Mouse (Mus musculus) small intestine, adult 2 months (tissue): ENCODE measurements around the gene Ttc17. TPM values are rescaled to one million over a fixed set of nuclear protein-coding genes. Genes with fewer than 3 reads are reported as not detected.

Experiments
- H3K27ac ChIP-seq: fragments of 200-500 bp; 2 replicates; pipeline ENCODE4 v1.5.1; 2012; ENCODE audit warnings: low read depth, low read length, control low read depth, inconsistent platforms; ENCODE audit not compliant: insufficient read depth
- H3K27me3 ChIP-seq: fragments of 200-500 bp; 2 replicates; pipeline ENCODE4 v1.6.1; 2012; ENCODE audit warnings: mild to moderate bottlenecking, moderate library complexity, low read length, inconsistent platforms; ENCODE audit not compliant: control insufficient read depth, insufficient read depth
- H3K36me3 ChIP-seq: fragments of 200-500 bp; 2 replicates; pipeline ENCODE4 v1.6.1; 2012; ENCODE audit warnings: mild to moderate bottlenecking, low read length, control low read depth, inconsistent platforms; ENCODE audit not compliant: control insufficient read depth, insufficient read depth
- H3K4me1 ChIP-seq: fragments of 200-500 bp; 2 replicates; pipeline ENCODE4 v1.6.1; 2012; ENCODE audit warnings: low read length, inconsistent platforms, mixed read lengths; ENCODE audit not compliant: control insufficient read depth, insufficient read depth, insufficient read length
- H3K4me3 ChIP-seq: fragments of 200-500 bp; 2 replicates; pipeline ENCODE4 v1.5.1; 2012; ENCODE audit warnings: low read depth, mild to moderate bottlenecking, control low read depth, inconsistent platforms, low read length, moderate library complexity
- CTCF ChIP-seq: fragments of 200-500 bp; IDR thresholded peaks from 2 replicates; pipeline ENCODE4 v1.5.1; 2012; ENCODE audit warnings: low read depth, mild to moderate bottlenecking, control low read depth, inconsistent platforms, low read length, moderate library complexity, mixed read lengths; ENCODE audit not compliant: insufficient replicate concordance, insufficient read length; ENCODE audit errors: extremely low read depth
- POLR2A ChIP-seq: fragments of 200-500 bp; IDR thresholded peaks from 2 replicates; pipeline ENCODE4 v1.6.1; 2012; ENCODE audit warnings: low read depth, mild to moderate bottlenecking, control low read depth, inconsistent platforms, low read length, moderate library complexity
- WGBS: fragments of 180-500 bp; shearing (Covaris S2); methylation state at CpG from one replicate; pipeline ENCODE4 v1.1.7; 2018; 5-methylcytosine and 5-hydroxymethylcytosine counted together
- polyA plus RNA-seq: library from polyadenylated mRNA; depleted of rRNA; stranded (reverse); fragments of >200 nt; gene quantifications from 2 replicates; pipeline ENCODE4 v1.2.3, GENCODE M21; 2012; rRNA removed

Ttc17 gene
- polyA plus RNA-seq, result 7.2 and 12.3 TPM in 2 replicates

GRCm38 (mm10) chr2:94406083-94406957 is at the start of gene Ttc17:
Ttc17 (minus strand) TSS chr2:94406689.
- H3K27me3 ChIP-seq, result no peaks in the 10 kb centered on the region
- peaks cover 2% of the 10 kb centered on the region; the same call in 1 of the 2 replicates for H3K36me3 ChIP-seq
- H3K27ac ChIP-seq, result peak within 1 kb of the TSS; percentile 88
- TF ChIP-seq CTCF (no peak), POLR2A (peak; percentile 79)
- peaks cover 9% of the 10 kb centered on the region; the same call in 1 of the 2 replicates for H3K4me1 ChIP-seq
- under 1% methylated on average over 75 of the region's 77 CpGs for WGBS
- peak within 1 kb of the TSS; percentile 93 for H3K4me3 ChIP-seq

GRCm38 (mm10) chr2:94449643-94450042 is 43.2 kb upstream of the Ttc17 start:
- WGBS, result 67% methylated on average over 8 of the region's 8 CpGs
- Histone ChIP-seq H3K36me3 (no peaks in the 10 kb centered on the region), H3K4me3 (no peak overlapping the region), H3K4me1 (no peaks in the 10 kb centered on the region), H3K27me3 (no peaks in the 10 kb centered on the region), H3K27ac (no peak overlapping the region)
- TF ChIP-seq POLR2A (no peak), CTCF (no peak)

GRCm38 (mm10) chr2:94436952-94437351 is 30.5 kb upstream of the Ttc17 start:
- TF ChIP-seq CTCF (no peak), POLR2A (no peak)
- Histone ChIP-seq H3K4me3 (peak overlapping the region; percentile 90), H3K36me3 (no peaks in the 10 kb centered on the region), H3K27ac (peak overlapping the region; percentile 67; the same call in 1 of the 2 replicates), H3K4me1 (peaks cover 18% of the 10 kb centered on the region), H3K27me3 (no peaks in the 10 kb centered on the region)
- WGBS, result under 1% methylated on average over 10 of the region's 10 CpGs

- TF ChIP-seq POLR2A (no peak), CTCF (no peak)
- Histone ChIP-seq H3K27me3 (no peaks in the 10 kb centered on the region), H3K4me3 (no peak overlapping the region), H3K36me3 (no peaks in the 10 kb centered on the region), H3K4me1 (peaks cover 18% of the 10 kb centered on the region), H3K27ac (no peak overlapping the region)
- 68% methylated on average over 7 of the region's 7 CpGs for WGBS
Measured at GRCm38 (mm10) chr2:94435481-94435880, 29.0 kb upstream of the Ttc17 start.

- peaks cover 18% of the 10 kb centered on the region for H3K4me1 ChIP-seq
- H3K4me3 ChIP-seq, result no peak overlapping the region
- H3K36me3 ChIP-seq, result no peaks in the 10 kb centered on the region
- no peak overlapping the region for H3K27ac ChIP-seq
- no peak for TF ChIP-seq CTCF
- no peak for TF ChIP-seq POLR2A
- WGBS, result 58% methylated on average over 1 of the region's 1 CpGs
- H3K27me3 ChIP-seq, result no peaks in the 10 kb centered on the region
Measured at GRCm38 (mm10) chr2:94434833-94435232, 28.3 kb upstream of the Ttc17 start.

GRCm38 (mm10) chr2:94432214-94432613 is 25.7 kb upstream of the Ttc17 start:
- Histone ChIP-seq H3K4me1 (peaks cover 18% of the 10 kb centered on the region), H3K27me3 (no peaks in the 10 kb centered on the region), H3K4me3 (no peak overlapping the region), H3K36me3 (peaks cover 9% of the 10 kb centered on the region; the same call in 1 of the 2 replicates), H3K27ac (no peak overlapping the region)
- 26% methylated on average over 2 of the region's 2 CpGs for WGBS
- no peak for TF ChIP-seq CTCF
- no peak for TF ChIP-seq POLR2A

GRCm38 (mm10) chr2:94428456-94428855 is 22.0 kb upstream of the Ttc17 start:
- Histone ChIP-seq H3K27ac (no peak overlapping the region), H3K4me1 (peaks cover 3% of the 10 kb centered on the region; the same call in 1 of the 2 replicates), H3K36me3 (peaks cover 34% of the 10 kb centered on the region), H3K27me3 (no peaks in the 10 kb centered on the region), H3K4me3 (no peak overlapping the region)
- TF ChIP-seq POLR2A (no peak), CTCF (no peak)
- WGBS, result 76% methylated on average over 1 of the region's 1 CpGs
